ENCODE assay signal across 11 mouse cellular contexts in the genomic region with DNA sequence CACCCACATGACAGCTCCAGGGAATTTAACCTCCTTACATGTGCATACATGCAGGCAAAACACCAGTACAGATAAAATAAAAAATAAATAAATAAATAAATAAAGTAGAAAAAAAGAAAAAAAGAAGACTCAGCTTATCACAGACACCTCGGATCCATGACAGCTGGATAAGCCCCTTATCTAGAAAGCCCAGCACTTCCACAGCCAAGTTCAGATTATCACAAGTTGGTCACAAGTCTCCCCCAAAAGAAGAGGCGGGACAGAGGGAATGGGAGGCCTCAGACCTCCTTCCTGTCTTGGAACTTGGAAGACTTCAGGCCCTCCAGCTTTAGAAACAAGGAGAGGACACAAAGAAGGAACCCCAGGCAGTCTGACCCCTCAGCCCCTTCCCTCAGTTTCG. TPM values are rescaled to one million over a fixed set of nuclear protein-coding genes. Genes with fewer than 3 reads are reported as not detected.
A peak's percentile ranks its signal among the peaks of the same experiment; 100 is the strongest.
DNase-seq lines count a peak whose midpoint lies in the region; ATAC-seq and TF ChIP-seq lines count a peak whose summit lies in the region.
"Had no signal": no experiment of that assay in that cellular context is flagged by ENCODE, and none has a peak within 500 bp of the region (broad histone marks: within the 10 kb centered on the region; RNA-seq: fewer than 3 reads in every experiment).

No protein-coding gene starts in this region.

- intact Hi-C loops in heart, adult 2 months (cut with DNase I) = no loop called here
- intact Hi-C loops in gastrocnemius, adult 2 months (cut with DNase I) = no loop called here

- 35% methylated on average over 3 of the region's 3 CpGs for WGBS in heart, embryonic 13.5 days
- 65% methylated on average over 3 of the region's 3 CpGs for WGBS in heart, adult 2 months
- 57% methylated on average over 3 of the region's 3 CpGs for WGBS in lung, embryonic 16.5 days
- WGBS in liver, embryonic 12.5 days (ENCODE audit: insufficient replicate concordance) = 24% methylated on average over 3 of the region's 3 CpGs
- WGBS in stomach, postnatal 0 days = 76% methylated on average over 3 of the region's 3 CpGs

- no peaks in the 10 kb centered on the region for H3K79me2 ChIP-seq in heart, adult 2 months (replicated peaks; ENCODE audit: control insufficient read depth, insufficient read depth, low read length)

- ATAC-seq in heart, embryonic 13.5 days (ENCODE audit: extremely low read depth, insufficient number of reproducible peaks, low FRiP score, low TSS enrichment) = no peak
- ATAC-seq in lung, embryonic 16.5 days (ENCODE audit: low read depth) = no peak
- ATAC-seq in liver, embryonic 12.5 days = peak; percentile 59
- ATAC-seq in stomach, postnatal 0 days (ENCODE audit: low FRiP score, low TSS enrichment) = no peak

- TF ChIP-seq POLR2A in heart, adult 2 months (IDR thresholded peaks at IDR 0.05; ENCODE audit: insufficient read depth, low read depth, low read length) = no peak

- H3K4me3 ChIP-seq in heart, embryonic 13.5 days = no peak overlapping the region
- no peak overlapping the region for H3K4me3 ChIP-seq in heart, adult 2 months
- H3K4me3 ChIP-seq in lung, embryonic 16.5 days (ENCODE audit: low read length) = no peak overlapping the region
- H3K4me3 ChIP-seq in liver, embryonic 12.5 days = no peak overlapping the region
- no peak overlapping the region for H3K4me3 ChIP-seq in stomach, postnatal 0 days (ENCODE audit: low read depth, low read length)
- no peak overlapping the region for H3K4me3 ChIP-seq in gastrocnemius, adult 2 months
- H3K4me3 ChIP-seq: limb, embryonic 12.5 days had no signal

- TF ChIP-seq CTCF in heart, adult 2 months (IDR thresholded peaks at IDR 0.05) = no peak
- no peak for TF ChIP-seq CTCF in stomach, postnatal 0 days (IDR thresholded peaks at IDR 0.05; ENCODE audit: low read depth)
- TF ChIP-seq CTCF in gastrocnemius, adult 2 months (IDR thresholded peaks at IDR 0.05) = no peak

- no peaks in the 10 kb centered on the region for H3K9me3 ChIP-seq in heart, embryonic 13.5 days
- H3K9me3 ChIP-seq in lung, embryonic 16.5 days (ENCODE audit: control insufficient read depth, low read length) = no peaks in the 10 kb centered on the region
- H3K9me3 ChIP-seq in liver, embryonic 12.5 days (replicated peaks) = no peaks in the 10 kb centered on the region
- no peaks in the 10 kb centered on the region for H3K9me3 ChIP-seq in stomach, postnatal 0 days (ENCODE audit: control insufficient read depth, low read length)
- H3K9me3 ChIP-seq: limb, embryonic 12.5 days had no signal

- TF ChIP-seq EP300 in heart, adult 2 months (IDR thresholded peaks at IDR 0.05; ENCODE audit: insufficient read depth, low read depth, low read length) = no peak
- TF ChIP-seq EP300 in stomach, postnatal 0 days (optimal IDR thresholded peaks at IDR 0.05) = no peak

- H3K9ac ChIP-seq in heart, embryonic 13.5 days = no peak overlapping the region
- H3K9ac ChIP-seq in heart, adult 2 months (ENCODE audit: low read depth, low read length) = no peak overlapping the region
- H3K9ac ChIP-seq in lung, embryonic 16.5 days (ENCODE audit: low read length) = peak overlapping the region; percentile 14; the same call in 1 of the 2 replicates
- H3K9ac ChIP-seq in liver, embryonic 12.5 days = peak overlapping the region; percentile 29; the same call in 1 of the 2 replicates
- H3K9ac ChIP-seq in stomach, postnatal 0 days (ENCODE audit: low read length) = no peak overlapping the region; the same call in 1 of the 2 replicates
- H3K9ac ChIP-seq: limb, embryonic 12.5 days had no signal

- no peak overlapping the region for H3K4me2 ChIP-seq in heart, embryonic 13.5 days
- no peak overlapping the region for H3K4me2 ChIP-seq in lung, embryonic 16.5 days (ENCODE audit: low read depth, low read length)
- peak overlapping the region; percentile 51 for H3K4me2 ChIP-seq in liver, embryonic 12.5 days
- no peak overlapping the region for H3K4me2 ChIP-seq in stomach, postnatal 0 days (replicated peaks; ENCODE audit: low read depth)
- H3K4me2 ChIP-seq: limb, embryonic 12.5 days had no signal

- H3K36me3 ChIP-seq in heart, embryonic 13.5 days = no peaks in the 10 kb centered on the region
- H3K36me3 ChIP-seq in heart, adult 2 months (ENCODE audit: control insufficient read depth, insufficient read depth, low read length) = no peaks in the 10 kb centered on the region
- H3K36me3 ChIP-seq in lung, embryonic 16.5 days (ENCODE audit: control insufficient read depth, insufficient read depth, low read length) = no peaks in the 10 kb centered on the region
- no peaks in the 10 kb centered on the region for H3K36me3 ChIP-seq in liver, embryonic 12.5 days
- no peaks in the 10 kb centered on the region for H3K36me3 ChIP-seq in stomach, postnatal 0 days (ENCODE audit: control insufficient read depth, insufficient read depth, low read length)

- peak overlapping the region; percentile 39 for H3K27ac ChIP-seq in heart, embryonic 13.5 days (replicated peaks)
- H3K27ac ChIP-seq in heart, adult 2 months = no peak overlapping the region
- H3K27ac ChIP-seq in lung, embryonic 16.5 days (ENCODE audit: low read length) = 0 out of 2 replicates have a peak overlapping the region, but pooled peaks have one; percentile 16
- peak overlapping the region; percentile 81 for H3K27ac ChIP-seq in liver, embryonic 12.5 days
- H3K27ac ChIP-seq in stomach, postnatal 0 days (replicated peaks) = peak overlapping the region; percentile 89
- no peak overlapping the region for H3K27ac ChIP-seq in gastrocnemius, adult 2 months
- H3K27ac ChIP-seq: limb, embryonic 12.5 days had no signal

- H3K27me3 ChIP-seq in heart, embryonic 13.5 days (replicated peaks) = peaks cover 83% of the 10 kb centered on the region
- H3K27me3 ChIP-seq in heart, adult 2 months (ENCODE audit: control insufficient read depth, insufficient read depth, low read length) = no peaks in the 10 kb centered on the region
- no peaks in the 10 kb centered on the region for H3K27me3 ChIP-seq in lung, embryonic 16.5 days (ENCODE audit: control insufficient read depth, insufficient read depth, low read depth, low read length)
- peaks cover 70% of the 10 kb centered on the region for H3K27me3 ChIP-seq in liver, embryonic 12.5 days (replicated peaks)
- H3K27me3 ChIP-seq in stomach, postnatal 0 days (ENCODE audit: control insufficient read depth, insufficient read depth, low read length) = no peaks in the 10 kb centered on the region
- H3K27me3 ChIP-seq: limb, embryonic 12.5 days had no signal

- DNase-seq in heart, adult 2 months = no peak
- DNase-seq in lung, postnatal 36 days = no peak
- no peak for DNase-seq in stomach, postnatal 0 days (ENCODE audit: low spot score)
- no peak for DNase-seq in cerebellum, adult 11-12 months
- DNase-seq in gastrocnemius, adult 2 months = no peak
- DNase-seq: layer of hippocampus, adult 9-11 months had no signal

- peaks cover 52% of the 10 kb centered on the region for H3K4me1 ChIP-seq in heart, embryonic 13.5 days
- peaks cover 5% of the 10 kb centered on the region for H3K4me1 ChIP-seq in heart, adult 2 months (ENCODE audit: control insufficient read depth, insufficient read depth, low read length)
- peaks cover 63% of the 10 kb centered on the region for H3K4me1 ChIP-seq in lung, embryonic 16.5 days (replicated peaks; ENCODE audit: control insufficient read depth, insufficient read depth, low read length)
- H3K4me1 ChIP-seq in liver, embryonic 12.5 days = peaks cover 89% of the 10 kb centered on the region
- peaks cover 15% of the 10 kb centered on the region; the same call in 1 of the 2 replicates for H3K4me1 ChIP-seq in stomach, postnatal 0 days (replicated peaks; ENCODE audit: control insufficient read depth, insufficient read depth)

RNA-seq across cellular contexts. Expression of a gene that starts 26.1 kb away (rescaled TPM):
- 1.8 and 2.3 TPM in 2 replicates for polyA plus RNA-seq in heart, embryonic 13.5 days (2015; fragmentation: Nextera tagmentation; extraction: Ambion mirVana)
- total RNA-seq in heart, adult 2 months (2021) = 1 to 10 TPM; 3.2 to 3.7 TPM
- polyA plus RNA-seq in heart, adult 2 months (2012; rRNA removed) = 3.8 and 4.4 TPM in 2 replicates
- polyA plus RNA-seq in lung, embryonic 16.5 days (2015; fragmentation: Nextera tagmentation; extraction: Ambion mirVana) = 3.4 and 3.8 TPM in 2 replicates
- polyA plus RNA-seq in liver, embryonic 12.5 days (2016; fragmentation: Nextera tagmentation; extraction: Ambion mirVana) = 0.72 and 0.92 TPM in 2 replicates
- 9.6 and 10.3 TPM in 2 replicates for polyA plus RNA-seq in stomach, postnatal 0 days (2015; fragmentation: Nextera tagmentation; extraction: Ambion mirVana)
- total RNA-seq in gastrocnemius, adult 2 months (2021) = 1 to 10 TPM; 2.0 to 2.1 TPM

RNA-seq across cellular contexts. Expression of a gene that starts 45.6 kb away (rescaled TPM):
- polyA plus RNA-seq in heart, embryonic 13.5 days (2015; fragmentation: Nextera tagmentation; extraction: Ambion mirVana) = 49.8 and 52.0 TPM in 2 replicates
- total RNA-seq in heart, adult 2 months (2021) = 10 to 100 TPM; 26.3 to 29.7 TPM
- polyA plus RNA-seq in heart, adult 2 months (2012; rRNA removed) = 10.4 and 18.4 TPM in 2 replicates
- polyA plus RNA-seq in lung, embryonic 16.5 days (2015; fragmentation: Nextera tagmentation; extraction: Ambion mirVana) = 58.5 and 61.2 TPM in 2 replicates
- polyA plus RNA-seq in liver, embryonic 12.5 days (2016; fragmentation: Nextera tagmentation; extraction: Ambion mirVana) = 92.4 and 92.9 TPM in 2 replicates
- polyA plus RNA-seq in stomach, postnatal 0 days (2015; fragmentation: Nextera tagmentation; extraction: Ambion mirVana) = 41.3 and 44.2 TPM in 2 replicates
- total RNA-seq in gastrocnemius, adult 2 months (2021) = 10 to 100 TPM; 39.8 to 43.0 TPM

RNA-seq across cellular contexts. Expression of a gene that starts 45.6 kb away (rescaled TPM):
- polyA plus RNA-seq in heart, embryonic 13.5 days (2015; fragmentation: Nextera tagmentation; extraction: Ambion mirVana) = 12.3 and 14.3 TPM in 2 replicates
- 10 to 100 TPM; 10.2 to 14.2 TPM for total RNA-seq in heart, adult 2 months (2021)
- polyA plus RNA-seq in heart, adult 2 months (2012; rRNA removed) = 6.6 and 13.3 TPM in 2 replicates
- 15.4 and 15.8 TPM in 2 replicates for polyA plus RNA-seq in lung, embryonic 16.5 days (2015; fragmentation: Nextera tagmentation; extraction: Ambion mirVana)
- 10.9 and 12.1 TPM in 2 replicates for polyA plus RNA-seq in liver, embryonic 12.5 days (2016; fragmentation: Nextera tagmentation; extraction: Ambion mirVana)
- polyA plus RNA-seq in stomach, postnatal 0 days (2015; fragmentation: Nextera tagmentation; extraction: Ambion mirVana) = 3.7 and 4.5 TPM in 2 replicates
- total RNA-seq in gastrocnemius, adult 2 months (2021) = 1 to 10 TPM; 4.7 to 4.9 TPM

RNA-seq across cellular contexts. Expression of a gene that starts 52.3 kb away (rescaled TPM):
- 1.1 and 1.6 TPM in 2 replicates for polyA plus RNA-seq in heart, embryonic 13.5 days (2015; fragmentation: Nextera tagmentation; extraction: Ambion mirVana)
- total RNA-seq in heart, adult 2 months (2021) = 10 to 100 TPM; 17.7 to 17.9 TPM
- 8.7 and 18.8 TPM in 2 replicates for polyA plus RNA-seq in heart, adult 2 months (2012; rRNA removed)
- 0.50 and 0.75 TPM in 2 replicates for polyA plus RNA-seq in lung, embryonic 16.5 days (2015; fragmentation: Nextera tagmentation; extraction: Ambion mirVana)
- 0.13 and 0.24 TPM in 2 replicates for polyA plus RNA-seq in liver, embryonic 12.5 days (2016; fragmentation: Nextera tagmentation; extraction: Ambion mirVana)
- polyA plus RNA-seq in stomach, postnatal 0 days (2015; fragmentation: Nextera tagmentation; extraction: Ambion mirVana) = 2.9 and 3.2 TPM in 2 replicates
- total RNA-seq in gastrocnemius, adult 2 months (2021) = 10 to 100 TPM; 39.9 to 46.5 TPM
- total RNA-seq: common myeloid progenitor, adult 5-6 weeks had no signal

Comparison
In these comparisons a context has a peak if more than half of its experiments do, and no peak if none do; other contexts are left out.
1. H3K27ac ChIP-seq: peak in heart, embryonic 13.5 days (single experiment), lung, embryonic 16.5 days (single experiment), liver, embryonic 12.5 days (single experiment) and stomach, postnatal 0 days (single experiment); none in heart, adult 2 months (single experiment) and gastrocnemius, adult 2 months (single experiment).
2. H3K9ac ChIP-seq: peak in lung, embryonic 16.5 days (single experiment) and liver, embryonic 12.5 days (single experiment); none in heart, embryonic 13.5 days (single experiment), heart, adult 2 months (single experiment) and stomach, postnatal 0 days (single experiment).